Mouse (Mus musculus): ENCODE measurements around the gene Rab3gap2. TPM values are rescaled to one million over a fixed set of nuclear protein-coding genes. Genes with fewer than 3 reads are reported as not detected.
A peak's percentile ranks its signal among the peaks of the same experiment; 100 is the strongest.

Gene Rab3gap2
- polyA plus RNA-seq, 1 experiment, result 44.9 TPM

DNA sequence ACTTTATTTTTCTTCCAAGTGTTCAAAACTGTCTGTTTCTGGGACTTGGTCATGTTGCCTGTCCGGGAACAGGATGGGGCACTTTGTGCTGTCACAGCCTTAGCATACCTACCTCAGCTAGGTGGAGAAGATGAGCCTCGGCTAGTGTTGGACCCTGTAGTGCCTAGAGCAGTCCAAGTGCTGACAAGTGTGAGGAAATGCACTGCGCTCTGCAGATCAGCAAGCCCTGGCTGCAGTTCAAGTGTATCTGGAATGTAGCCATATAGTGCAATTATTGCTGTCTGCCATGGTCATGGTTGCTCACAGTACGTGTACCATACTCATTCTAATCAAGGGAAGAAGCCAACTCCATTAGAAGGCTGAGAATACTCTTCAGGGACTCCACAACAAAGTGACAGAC is 80.8 kb downstream of the Rab3gap2 start:
- DNase-seq (ENCODE audit: low read depth), result peak; percentile 92
- TF ChIP-seq CTCF (IDR thresholded peaks at IDR 0.05; ENCODE audit: borderline replicate concordance, extremely low read depth, insufficient read depth, insufficient read length) (no peak), POLR2A (IDR thresholded peaks at IDR 0.05; ENCODE audit: borderline replicate concordance, extremely low read depth, insufficient read depth, insufficient read length, poor library complexity, severe bottlenecking) (no peak)

DNA sequence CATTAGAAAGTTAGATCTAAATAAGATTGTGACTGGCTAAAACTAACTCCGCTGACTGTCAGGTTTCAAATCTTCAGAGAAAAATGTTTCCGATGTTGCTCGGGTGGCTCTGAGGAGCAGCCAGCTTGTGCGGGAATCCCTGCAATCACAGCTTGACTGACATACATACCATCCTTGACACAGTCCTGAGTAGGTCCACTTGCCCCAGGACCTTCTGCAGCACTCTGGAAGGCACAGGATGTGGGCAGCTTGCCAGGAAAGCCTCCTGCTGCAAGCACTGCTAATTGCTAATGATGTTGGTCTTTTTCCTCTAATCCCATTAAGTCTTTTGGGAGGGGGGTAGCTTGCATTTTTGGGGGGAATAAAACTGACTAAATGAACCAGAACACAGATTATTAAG is 81.3 kb downstream of the Rab3gap2 start:
- peak; percentile 92 for DNase-seq (ENCODE audit: low read depth)
- TF ChIP-seq CTCF (IDR thresholded peaks at IDR 0.05; ENCODE audit: borderline replicate concordance, extremely low read depth, insufficient read depth, insufficient read length) (no peak), POLR2A (IDR thresholded peaks at IDR 0.05; ENCODE audit: borderline replicate concordance, extremely low read depth, insufficient read depth, insufficient read length, poor library complexity, severe bottlenecking) (no peak)

DNA sequence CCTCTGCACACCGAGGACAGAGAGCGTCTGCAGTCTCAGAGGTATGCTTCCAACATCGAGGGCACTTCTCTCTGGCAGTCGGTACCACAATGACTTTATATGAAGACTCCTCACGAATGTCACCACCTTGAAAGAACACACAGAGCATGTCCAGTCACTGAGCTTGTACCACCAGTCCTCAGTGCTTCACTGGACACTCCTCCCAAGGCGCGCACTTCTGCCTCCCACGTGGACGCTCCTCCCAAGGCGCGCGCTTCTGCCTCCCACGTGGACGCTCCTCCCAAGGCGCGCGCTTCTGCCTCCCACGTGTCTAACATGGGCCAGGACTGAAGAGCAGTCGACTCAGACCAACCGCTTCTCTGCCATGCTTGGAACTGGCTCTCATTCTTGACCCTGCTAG is 83.1 kb downstream of the Rab3gap2 start:
- TF ChIP-seq POLR2A (IDR thresholded peaks at IDR 0.05; ENCODE audit: borderline replicate concordance, extremely low read depth, insufficient read depth, insufficient read length, poor library complexity, severe bottlenecking) (no peak), CTCF (IDR thresholded peaks at IDR 0.05; ENCODE audit: borderline replicate concordance, extremely low read depth, insufficient read depth, insufficient read length) (no peak)
- no peak for DNase-seq (ENCODE audit: low read depth)

- no peak for TF ChIP-seq POLR2A (IDR thresholded peaks at IDR 0.05; ENCODE audit: borderline replicate concordance, extremely low read depth, insufficient read depth, insufficient read length, poor library complexity, severe bottlenecking)
- TF ChIP-seq CTCF (IDR thresholded peaks at IDR 0.05; ENCODE audit: borderline replicate concordance, extremely low read depth, insufficient read depth, insufficient read length), result no peak
- DNase-seq (ENCODE audit: low read depth), result peak; percentile 7
These were observed 85.3 kb downstream of the Rab3gap2 start for GRCm38 (mm10) chr1:185289231-185289630.

GRCm38 (mm10) chr1:185291336-185291735 is 87.4 kb downstream of the Rab3gap2 start:
- DNase-seq (ENCODE audit: low read depth), result no peak

GRCm38 (mm10) chr1:185292646-185293360 is 88.9 kb downstream of the Rab3gap2 start:
- TF ChIP-seq CTCF (IDR thresholded peaks at IDR 0.05; ENCODE audit: borderline replicate concordance, extremely low read depth, insufficient read depth, insufficient read length) (no peak), POLR2A (IDR thresholded peaks at IDR 0.05; ENCODE audit: borderline replicate concordance, extremely low read depth, insufficient read depth, insufficient read length, poor library complexity, severe bottlenecking) (no peak)
- DNase-seq (ENCODE audit: low read depth), result no peak

More at GRCm38 (mm10) chr1:185291336-185291735, 87.4 kb downstream of the Rab3gap2 start:
- TF ChIP-seq CTCF (IDR thresholded peaks at IDR 0.05; ENCODE audit: borderline replicate concordance, extremely low read depth, insufficient read depth, insufficient read length), result no peak

- TF ChIP-seq POLR2A (IDR thresholded peaks at IDR 0.05; ENCODE audit: borderline replicate concordance, extremely low read depth, insufficient read depth, insufficient read length, poor library complexity, severe bottlenecking), result no peak
- no peak for TF ChIP-seq CTCF (IDR thresholded peaks at IDR 0.05; ENCODE audit: borderline replicate concordance, extremely low read depth, insufficient read depth, insufficient read length)
- no peak for DNase-seq (ENCODE audit: low read depth)
These were observed 92.9 kb downstream of the Rab3gap2 start for GRCm38 (mm10) chr1:185296850-185297249.

DNA sequence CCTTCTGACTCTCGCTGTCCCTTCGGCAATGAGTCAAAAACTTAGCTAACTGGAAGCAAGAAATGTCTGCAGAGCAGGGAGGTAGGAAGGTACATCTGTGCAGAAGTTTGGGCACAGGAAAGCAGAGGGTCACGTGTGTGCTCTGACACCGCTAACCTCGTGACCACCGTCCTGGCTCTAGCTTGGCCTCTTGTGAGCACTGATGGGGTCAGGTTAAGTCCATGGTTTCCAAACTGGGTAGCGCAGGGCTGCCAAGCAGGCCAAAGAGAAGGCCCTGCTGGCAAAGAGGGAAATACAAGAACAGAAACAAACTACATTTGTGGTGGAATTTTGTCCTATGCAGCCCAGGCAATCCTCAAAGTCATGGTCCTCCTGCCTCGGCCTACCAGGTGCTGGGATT is 94.6 kb downstream of the Rab3gap2 start:
- no peak for TF ChIP-seq CTCF (IDR thresholded peaks at IDR 0.05; ENCODE audit: borderline replicate concordance, extremely low read depth, insufficient read depth, insufficient read length)
- no peak for TF ChIP-seq POLR2A (IDR thresholded peaks at IDR 0.05; ENCODE audit: borderline replicate concordance, extremely low read depth, insufficient read depth, insufficient read length, poor library complexity, severe bottlenecking)
- no peak for DNase-seq (ENCODE audit: low read depth)

DNA sequence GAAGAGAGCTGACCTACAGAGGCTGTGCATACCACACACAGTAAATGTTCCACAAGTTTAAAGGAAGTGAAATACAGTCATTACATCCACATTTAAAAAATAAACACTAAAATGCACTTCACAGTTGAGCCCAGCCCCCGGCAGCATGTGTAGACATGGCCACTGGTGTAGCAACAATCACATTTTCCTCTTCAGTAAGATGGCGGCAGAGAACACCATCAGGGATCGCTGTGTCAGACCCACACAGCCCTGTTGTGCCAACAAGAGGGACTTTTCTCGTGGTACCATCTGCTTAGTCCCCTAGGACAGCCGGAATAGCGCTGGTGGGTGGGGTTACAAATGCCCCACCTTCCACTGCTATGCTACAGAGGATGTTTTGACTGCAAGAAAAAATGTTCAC is 98.9 kb downstream of the Rab3gap2 start:
- DNase-seq (ENCODE audit: low read depth), result no peak

DNA sequence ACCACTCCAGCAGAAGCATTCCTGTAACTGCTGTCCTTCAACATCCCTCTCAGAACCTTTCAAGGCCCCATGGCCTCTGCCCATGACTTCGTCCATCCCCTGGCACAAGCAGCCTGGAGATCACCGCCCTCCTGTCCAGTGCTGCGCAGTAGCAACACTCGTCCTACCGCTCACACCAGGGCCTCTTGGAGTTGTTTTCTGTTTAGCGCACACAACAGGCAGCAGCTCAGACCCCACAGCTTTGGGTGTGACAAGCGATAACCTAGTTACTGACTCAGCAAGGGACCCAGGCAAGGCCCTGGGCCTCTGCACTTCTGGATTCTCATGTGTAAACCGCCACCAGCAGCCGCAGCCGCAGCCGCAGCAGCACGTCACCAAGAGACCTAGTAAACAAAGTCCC is 102.9 kb downstream of the Rab3gap2 start:
- no peak for DNase-seq (ENCODE audit: low read depth)
- TF ChIP-seq POLR2A (IDR thresholded peaks at IDR 0.05; ENCODE audit: borderline replicate concordance, extremely low read depth, insufficient read depth, insufficient read length, poor library complexity, severe bottlenecking) (no peak), CTCF (IDR thresholded peaks at IDR 0.05; ENCODE audit: borderline replicate concordance, extremely low read depth, insufficient read depth, insufficient read length) (no peak)

More for the DNA sequence above, 98.9 kb downstream of the Rab3gap2 start:
- no peak for TF ChIP-seq CTCF (IDR thresholded peaks at IDR 0.05; ENCODE audit: borderline replicate concordance, extremely low read depth, insufficient read depth, insufficient read length)
- no peak for TF ChIP-seq POLR2A (IDR thresholded peaks at IDR 0.05; ENCODE audit: borderline replicate concordance, extremely low read depth, insufficient read depth, insufficient read length, poor library complexity, severe bottlenecking)

GRCm38 (mm10) chr1:185307645-185308044 is 103.7 kb downstream of the Rab3gap2 start:
- DNase-seq (ENCODE audit: low read depth), result no peak
- TF ChIP-seq CTCF (IDR thresholded peaks at IDR 0.05; ENCODE audit: borderline replicate concordance, extremely low read depth, insufficient read depth, insufficient read length) (no peak), POLR2A (IDR thresholded peaks at IDR 0.05; ENCODE audit: borderline replicate concordance, extremely low read depth, insufficient read depth, insufficient read length, poor library complexity, severe bottlenecking) (no peak)

DNA sequence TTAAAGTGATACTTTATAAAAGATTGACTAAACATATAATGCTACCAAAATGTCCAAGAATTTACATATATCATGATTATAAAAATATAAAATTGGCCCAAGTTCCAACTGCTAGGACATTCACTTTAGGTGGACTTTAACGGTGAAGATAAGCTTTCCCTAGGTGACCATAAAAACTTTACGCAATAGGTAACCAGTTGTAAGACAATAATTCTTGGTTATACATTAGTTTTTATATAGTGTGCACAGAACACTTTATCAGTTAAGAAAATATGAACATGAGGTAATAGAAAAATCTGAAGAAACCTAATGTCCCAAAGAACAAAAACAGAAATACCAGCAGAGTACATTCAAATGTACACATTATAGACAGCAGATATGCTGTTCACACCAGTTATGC is 104.4 kb downstream of the Rab3gap2 start:
- no peak for TF ChIP-seq POLR2A (IDR thresholded peaks at IDR 0.05; ENCODE audit: borderline replicate concordance, extremely low read depth, insufficient read depth, insufficient read length, poor library complexity, severe bottlenecking)
- no peak for TF ChIP-seq CTCF (IDR thresholded peaks at IDR 0.05; ENCODE audit: borderline replicate concordance, extremely low read depth, insufficient read depth, insufficient read length)
- DNase-seq (ENCODE audit: low read depth), result no peak

All from brain, embryonic 14.5 days (tissue).